Mouse (Mus musculus): ENCODE results near the gene Lmntd1.
A peak's percentile ranks its signal among the peaks of the same experiment; 100 is the strongest.

Gene Lmntd1

DNA sequence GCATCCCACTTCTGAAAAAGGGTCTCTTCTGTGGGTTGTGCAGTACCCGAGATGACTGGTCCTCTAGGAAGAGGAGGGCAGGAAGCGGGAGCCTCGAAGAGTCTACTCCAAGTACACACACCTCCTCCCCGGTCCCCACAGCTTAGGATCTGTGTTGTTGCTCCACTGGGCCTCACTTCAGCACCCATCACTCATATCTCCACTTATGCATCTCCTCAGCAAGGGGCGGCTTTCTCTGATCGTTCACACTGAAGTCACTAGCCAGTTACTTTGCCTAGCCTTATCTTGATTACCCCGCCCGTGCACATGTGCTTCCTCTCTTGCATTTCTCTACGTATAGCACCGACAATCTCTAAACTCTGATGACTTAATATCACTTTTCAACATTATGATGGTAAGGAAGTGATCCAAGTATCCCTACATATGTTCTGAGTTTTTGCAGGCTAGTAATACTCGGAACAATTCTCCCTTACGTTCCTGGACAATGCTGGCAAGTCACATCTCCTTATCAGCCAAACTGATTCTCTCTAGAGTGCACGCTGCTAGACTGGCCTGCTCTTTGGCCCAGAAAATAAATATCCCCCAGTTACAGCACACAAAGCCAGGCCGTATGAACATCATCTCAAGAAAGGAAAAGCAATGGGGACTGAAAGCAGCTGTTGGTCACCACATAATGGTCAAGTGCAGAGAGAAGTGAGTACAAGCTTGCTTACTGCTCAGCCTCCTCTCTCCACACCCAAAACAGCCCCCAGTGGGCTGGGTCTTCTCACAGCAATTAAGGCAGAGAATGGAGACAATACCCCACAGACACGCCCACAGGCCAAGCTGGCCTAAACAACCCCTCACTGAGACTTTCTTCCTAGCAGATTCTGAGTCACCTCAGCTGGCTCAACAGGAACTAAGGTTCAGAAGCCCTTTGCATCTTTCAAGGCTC lies 56.8 kb downstream of the Lmntd1 start:
- no peak for DNase-seq

DNA sequence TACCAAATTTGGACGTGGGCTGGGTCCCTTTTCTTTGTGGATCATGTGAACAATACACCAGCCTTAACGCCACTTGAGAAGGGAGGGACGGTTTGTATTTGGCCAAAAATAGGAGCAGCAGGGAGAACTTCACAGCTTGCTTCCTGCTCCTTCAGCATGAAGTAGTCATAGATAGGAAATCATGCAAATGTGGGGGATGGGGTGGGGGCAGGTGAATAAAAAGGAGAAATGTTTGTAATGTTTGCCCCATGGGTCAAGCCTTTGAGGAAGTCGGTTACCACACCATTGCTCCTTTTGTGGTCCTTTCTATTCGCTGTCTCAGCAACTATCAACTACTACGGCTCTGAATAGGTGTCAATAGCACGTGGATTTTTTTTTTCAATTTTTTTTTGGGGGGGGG lies 60.9 kb downstream of the Lmntd1 start:
- DNase-seq: no peak

DNA sequence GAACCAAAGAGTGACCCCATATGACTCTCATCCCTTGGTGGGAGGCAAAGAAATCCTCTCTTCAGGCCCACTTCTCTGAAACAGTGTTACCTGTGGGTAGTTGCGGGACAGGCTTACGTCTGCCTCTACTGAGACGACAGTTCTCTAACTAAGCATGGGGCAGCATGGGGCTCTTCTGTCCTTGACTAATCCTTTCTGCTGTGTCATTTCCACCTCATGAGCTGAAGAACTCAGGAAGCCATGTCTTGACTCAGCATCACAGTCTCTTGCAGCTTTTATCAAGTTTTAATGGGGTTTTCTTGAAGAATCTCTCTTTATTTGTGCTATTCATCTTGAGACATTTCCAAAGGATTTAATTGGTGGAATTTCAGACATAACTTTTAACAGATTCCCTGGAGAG lies 61.3 kb downstream of the Lmntd1 start:
- no peak for DNase-seq

DNA sequence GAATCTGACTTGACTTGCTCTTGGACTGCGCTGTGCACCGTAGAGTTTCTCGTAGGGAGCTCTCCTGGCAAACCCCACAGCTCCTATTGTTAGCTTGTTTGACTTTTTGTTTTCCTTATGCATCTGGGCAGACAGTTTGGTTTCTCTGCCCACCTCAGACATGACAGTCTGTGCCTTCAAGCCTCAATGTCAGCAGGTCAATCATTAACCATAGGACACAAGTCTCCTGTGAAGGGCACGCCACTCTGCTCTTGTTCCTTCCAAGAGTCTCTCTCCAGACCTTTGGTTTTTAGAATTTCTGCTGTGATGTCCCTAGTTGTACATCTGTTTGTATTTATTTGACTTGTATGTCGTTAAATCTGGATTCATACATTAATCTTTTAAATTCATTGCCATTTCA lies 63.1 kb downstream of the Lmntd1 start:
- peak; percentile 53 for DNase-seq

DNA sequence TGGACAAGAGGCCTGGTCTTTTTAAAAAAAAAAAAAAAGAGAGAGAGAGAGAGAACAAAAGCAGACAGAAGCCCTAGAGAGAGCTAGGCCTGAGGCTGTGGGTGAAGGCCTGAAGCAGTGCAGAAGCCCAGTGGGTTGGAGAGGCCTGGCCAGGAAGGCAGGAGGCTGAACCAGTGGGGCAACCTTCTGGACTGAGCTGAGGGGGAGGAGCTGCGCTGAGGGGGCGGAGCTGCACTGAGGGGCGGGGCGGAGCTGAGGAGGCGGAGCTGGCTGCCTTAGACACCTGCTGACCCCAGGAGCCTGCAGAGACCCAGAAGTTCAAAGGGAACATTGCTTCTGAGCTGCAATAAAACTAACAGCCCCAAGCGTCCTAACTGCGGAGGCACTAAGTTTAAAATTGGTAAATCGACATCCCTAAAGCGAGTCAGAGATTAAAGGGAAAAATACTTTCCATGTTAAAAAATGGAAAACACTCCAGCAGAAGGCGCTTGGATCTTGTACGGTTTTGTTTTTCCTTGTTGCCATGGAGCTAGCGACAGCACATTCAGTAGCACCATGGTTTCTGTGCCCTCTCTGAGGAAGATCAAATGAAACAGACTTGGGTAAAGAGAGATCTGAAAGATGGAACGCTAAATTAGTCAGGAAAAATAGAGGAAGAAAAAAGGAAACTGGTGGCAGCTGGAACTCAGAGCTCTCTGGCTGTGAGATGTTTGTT lies 68.0 kb downstream of the Lmntd1 start:
- peak; percentile 30 for DNase-seq

DNA sequence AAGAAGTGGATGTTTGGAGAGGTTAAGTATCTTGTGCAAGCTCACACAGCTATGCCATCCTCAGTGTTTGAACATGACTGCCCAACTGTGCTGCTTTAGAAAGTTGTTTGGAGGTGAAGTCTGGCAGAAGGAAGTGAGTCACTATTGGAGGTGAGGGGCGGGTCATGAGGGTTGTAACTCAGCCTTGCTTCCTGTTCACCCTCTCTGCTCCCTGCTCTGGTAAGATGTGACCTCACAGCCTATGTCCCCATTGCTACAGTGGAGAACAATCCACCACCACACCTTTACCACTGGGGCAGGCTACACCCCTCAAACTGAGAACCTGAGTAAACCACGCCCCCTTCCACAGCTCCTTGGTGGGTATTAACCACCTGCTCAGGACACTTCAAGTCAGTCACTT lies 69.3 kb downstream of the Lmntd1 start:
- no peak for DNase-seq

DNA sequence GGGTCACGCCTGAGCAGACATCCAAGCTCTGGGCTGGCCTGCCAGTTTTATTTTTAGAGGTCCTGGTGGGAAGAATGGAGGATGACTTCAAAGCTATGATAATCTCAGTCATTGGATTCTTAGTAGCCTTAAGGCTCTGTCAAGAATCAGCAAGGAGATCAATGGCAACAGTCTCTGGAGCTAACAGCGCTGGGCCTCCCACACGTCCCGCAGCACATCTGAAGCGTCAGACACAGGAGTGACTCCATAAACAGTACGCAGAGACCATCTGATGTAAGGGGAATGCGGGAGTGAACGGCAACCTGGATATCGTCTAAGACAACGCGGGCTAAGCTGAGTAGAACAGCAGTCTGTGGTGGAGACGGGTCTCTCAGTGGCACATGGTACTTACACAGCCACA lies 69.8 kb downstream of the Lmntd1 start:
- no peak for DNase-seq

DNA sequence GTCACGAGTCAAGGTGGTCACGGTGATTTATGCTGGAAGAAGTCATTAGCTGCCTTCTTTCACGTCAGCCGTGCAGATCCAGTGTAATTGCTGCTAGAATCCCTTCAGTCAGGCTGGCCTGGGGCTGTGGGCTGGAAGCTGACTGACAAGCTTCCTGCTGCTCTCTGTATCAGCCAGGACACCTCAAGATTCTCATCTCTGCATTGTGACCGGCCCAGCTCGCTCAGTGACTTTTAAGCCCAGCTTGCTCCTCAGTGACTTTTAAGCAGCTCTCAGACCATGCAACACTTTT lies 74.6 kb downstream of the Lmntd1 start:
- no peak for DNase-seq

DNA sequence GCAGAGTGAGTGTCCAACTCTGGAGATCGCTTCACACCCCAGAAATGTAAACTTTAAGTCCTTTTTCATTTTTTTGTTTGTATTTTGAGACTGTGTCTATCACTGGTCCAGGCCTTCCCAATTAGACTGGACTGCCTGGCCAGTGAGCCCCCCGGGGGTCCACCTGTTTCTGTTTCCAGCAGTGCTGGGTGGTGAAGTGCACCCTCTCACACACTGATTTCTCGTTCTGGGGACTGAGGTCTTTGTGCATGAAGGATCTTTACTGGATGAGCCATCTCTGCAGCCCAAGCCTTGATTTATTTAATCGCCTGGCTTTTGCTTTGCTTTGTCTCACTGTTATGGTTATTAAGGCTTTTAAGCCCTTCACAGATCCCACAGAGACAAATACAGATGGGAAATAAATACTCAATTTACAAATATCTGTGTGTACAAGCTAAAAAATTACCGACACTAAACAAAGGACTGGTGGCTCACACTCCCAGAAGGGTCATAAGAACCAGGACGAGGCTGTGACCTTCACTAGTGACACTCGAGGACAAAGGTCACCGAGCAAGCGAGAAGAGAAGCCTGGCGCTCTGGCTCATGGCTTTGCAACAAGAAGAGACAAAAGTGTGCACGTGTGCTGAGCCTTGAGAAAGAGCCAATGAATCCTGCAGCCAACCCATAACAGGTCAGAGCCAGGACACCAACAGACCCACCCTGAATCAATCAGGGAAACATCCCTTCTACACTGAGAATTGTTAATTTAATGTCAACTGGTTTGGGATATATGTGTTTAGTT lies 75.1 kb downstream of the Lmntd1 start:
- no peak for DNase-seq

DNA sequence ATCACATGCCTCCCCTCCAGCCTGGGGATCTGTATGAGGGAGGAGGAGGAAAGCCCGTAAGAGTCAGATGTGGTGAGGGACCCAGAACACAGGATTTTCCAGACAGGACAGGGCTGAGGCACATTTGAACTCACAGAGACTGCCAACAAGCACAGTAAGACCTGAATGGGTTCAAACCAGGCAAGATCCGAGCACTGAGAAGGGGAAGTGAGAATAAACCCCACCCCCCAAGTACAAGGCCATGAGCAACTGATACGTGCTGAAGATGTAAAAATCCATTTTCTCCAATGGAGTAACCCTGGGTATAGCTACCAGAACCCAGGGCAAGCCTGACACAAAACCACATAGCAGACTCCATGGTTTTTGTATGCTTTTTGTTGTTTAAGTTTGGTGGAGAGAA lies 83.7 kb downstream of the Lmntd1 start:
- no peak for DNase-seq

DNA sequence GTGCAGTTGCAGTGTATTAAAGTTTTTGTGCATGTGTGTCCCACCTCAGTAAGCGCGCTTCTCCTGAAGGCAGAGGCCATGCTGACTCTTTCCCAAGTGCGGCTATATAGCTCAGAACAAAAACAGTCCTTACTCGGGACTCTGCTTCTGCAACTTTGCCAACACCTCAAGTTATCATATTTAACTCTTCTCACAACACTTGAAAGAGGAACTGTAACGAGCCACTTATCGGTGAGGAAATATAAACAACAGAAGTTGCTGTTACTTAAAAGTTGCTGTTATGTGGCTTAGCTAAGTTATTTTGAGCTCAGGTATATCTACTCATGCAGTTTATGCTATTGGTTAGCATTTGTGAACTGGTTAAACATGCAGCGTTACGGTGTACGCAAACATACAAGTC lies 90.8 kb downstream of the Lmntd1 start:
- DNase-seq: no peak

DNA sequence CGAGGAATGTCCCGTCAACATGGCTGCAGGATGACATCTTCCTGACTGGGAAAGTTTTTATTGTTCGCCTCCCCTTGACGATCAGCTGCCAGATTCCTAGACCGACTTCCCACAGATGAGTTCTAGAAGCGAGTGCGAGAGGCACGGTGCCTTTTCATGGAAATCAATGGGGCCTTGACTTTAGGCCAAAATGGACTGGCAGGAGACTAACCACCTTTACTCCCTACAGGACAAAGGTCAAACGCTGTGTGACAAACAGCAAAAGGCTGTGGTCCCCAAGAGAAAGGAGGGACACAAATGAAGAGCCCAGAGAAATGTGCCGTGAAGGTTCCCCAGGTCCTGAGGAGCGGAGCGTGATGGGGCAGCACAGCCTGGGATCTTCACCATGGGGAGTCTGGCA lies 91.5 kb downstream of the Lmntd1 start:
- no peak for DNase-seq

DNA sequence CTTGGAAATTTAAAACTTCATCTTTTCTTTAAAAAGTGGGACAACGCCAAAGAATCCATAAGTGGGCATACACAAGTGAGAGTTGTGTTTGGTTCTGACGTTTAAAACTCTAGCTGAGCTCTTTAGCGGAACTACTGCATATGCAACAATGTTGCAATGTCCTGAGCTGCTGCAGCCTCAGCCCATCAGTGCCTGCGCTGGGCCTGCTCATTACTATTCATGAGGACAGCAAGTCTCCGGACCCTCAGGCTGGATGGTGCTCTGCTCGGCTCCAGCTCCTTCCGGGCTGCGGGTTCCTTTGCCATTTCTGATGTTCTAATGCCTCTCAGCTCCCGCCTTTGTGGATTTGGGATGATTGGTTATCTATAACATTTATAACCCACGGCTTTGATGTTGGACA lies 97.1 kb downstream of the Lmntd1 start:
- DNase-seq: no peak

DNA sequence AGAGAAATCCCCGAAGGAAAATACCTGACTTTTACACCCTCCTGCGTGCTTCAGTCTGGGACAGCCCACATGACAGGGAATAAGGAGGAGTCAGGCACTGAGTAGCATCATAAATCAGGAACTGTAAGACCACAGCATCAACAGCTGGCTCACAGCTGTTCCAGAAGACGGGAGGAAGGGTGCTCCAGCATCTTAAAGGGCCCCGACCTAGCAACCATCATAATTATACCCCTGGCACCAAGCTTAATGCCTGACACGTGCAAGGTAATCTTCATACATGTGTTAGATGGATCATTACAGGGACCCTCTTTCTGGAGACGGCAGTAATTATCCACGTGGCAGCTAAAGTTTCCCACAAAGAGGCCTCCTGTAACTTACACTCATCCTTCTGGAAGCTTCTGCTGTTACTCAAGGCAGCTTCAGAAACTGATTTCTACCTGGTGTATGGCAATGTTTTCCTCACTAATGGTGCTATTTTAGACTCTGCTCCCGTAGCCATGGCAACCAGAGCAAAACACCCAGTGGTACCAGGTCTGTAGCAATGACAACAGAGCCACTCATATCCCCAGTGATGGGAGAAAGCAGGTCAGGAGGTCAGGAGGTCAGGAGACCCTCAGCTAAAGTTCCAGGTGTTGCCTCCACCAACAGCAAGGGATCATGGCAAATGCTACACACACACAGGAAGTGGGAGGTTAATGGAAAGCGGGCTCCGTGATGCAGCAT lies 98.1 kb downstream of the Lmntd1 start:
- DNase-seq: peak; percentile 34

DNA sequence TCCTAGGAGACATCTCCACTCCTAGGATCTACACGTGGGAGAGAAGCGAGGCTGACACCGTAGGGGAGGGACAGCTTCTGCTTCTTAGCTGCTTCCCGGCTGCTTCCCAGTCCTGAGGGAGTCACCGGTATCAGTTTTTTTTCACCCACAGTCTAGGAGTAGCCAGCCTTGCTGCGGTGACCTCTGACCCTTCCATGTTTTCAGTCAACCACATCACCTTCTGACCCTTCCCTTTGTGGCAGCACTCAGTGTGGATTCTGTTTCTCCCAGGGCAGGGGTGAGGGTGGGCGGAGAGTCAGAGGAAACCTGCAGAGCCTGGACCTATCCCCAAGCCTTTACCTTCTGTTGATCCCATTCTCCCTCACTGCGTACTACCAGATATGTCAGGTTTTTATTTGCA lies 102.9 kb downstream of the Lmntd1 start:
- DNase-seq: no peak

DNA sequence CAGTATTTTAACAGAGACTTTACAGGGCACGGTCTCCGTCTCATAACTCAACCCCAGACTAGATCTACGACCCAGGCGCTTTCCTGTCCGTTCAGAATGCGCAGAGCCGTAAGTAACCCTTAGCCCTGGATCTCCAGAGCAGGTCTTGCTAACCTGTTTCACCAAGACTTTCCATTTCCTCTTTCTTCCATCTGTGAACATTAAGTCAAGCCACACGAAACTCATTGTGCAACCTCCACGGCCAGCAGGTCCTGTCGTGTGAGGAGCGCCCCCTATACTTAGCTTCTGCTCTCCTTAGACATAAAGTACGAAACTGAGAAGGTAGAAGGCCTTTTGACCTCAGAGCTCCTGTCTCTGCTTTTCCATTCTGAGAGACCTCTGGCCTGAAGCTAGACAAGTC lies 105.3 kb downstream of the Lmntd1 start:
- DNase-seq: no peak

DNA sequence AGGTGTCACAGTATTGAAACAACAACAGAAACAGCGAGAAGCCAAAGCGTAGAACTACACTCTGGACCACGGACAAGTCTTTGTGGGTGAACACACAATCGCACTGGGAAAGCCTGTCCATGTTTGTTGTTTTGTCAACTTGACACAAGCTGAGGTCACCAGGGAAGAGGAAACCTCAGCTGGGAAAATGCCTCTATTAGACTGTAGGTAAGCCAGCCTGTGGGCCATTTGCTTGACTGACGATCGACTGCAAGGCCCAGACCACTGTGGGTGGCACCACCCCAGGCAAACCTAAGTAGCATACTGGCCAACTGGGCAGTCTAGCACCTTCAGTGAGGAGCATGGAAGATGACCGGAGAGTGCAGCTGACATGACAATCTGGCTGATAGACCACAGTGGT lies 112.4 kb downstream of the Lmntd1 start:
- no peak for DNase-seq

DNA sequence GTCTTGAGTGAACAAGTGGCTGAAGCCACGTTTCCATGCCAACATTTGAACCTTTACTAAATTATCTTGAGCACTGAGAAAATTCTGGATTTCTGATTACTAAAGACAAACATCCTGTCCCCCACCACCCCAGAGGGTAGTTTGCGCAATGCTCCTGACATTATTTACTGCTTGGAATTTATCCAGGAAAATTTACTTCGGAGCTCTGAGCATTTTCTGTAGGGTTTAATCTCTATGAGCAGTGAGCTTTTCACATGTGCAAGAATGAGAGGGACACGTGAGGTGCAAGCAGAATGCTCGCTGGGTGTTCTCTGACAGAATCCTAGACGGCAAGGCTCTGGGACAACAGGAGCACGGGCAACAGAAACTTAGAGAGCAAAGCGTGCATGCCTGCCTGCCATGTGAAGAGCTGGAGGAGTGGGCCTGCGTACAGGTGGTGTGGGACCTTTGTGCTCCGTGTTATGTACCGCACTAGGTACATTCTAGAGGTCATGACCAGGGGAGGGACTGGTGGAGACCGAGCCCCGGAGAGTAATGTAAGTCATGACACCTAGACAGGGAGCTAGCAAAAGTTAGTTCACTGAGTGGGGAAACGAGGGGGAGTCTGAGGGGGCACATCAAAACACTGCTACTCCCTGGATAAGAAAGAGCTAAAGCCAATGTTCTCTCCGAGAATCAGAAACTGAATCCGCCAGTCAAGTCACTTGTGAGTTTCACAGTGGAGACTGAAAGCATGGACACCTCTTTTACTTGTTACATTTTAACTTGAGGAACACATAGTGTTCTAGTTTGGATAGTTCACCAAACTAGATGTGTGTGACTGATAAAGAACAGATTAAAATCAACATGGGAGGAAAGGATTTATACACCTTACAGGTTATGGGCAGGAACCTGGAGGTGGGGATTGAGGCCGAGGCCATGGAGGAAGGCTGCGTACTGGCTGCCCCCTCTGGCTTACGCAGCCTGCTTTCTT lies 114.3 kb downstream of the Lmntd1 start:
- peak; percentile 52 for DNase-seq

DNA sequence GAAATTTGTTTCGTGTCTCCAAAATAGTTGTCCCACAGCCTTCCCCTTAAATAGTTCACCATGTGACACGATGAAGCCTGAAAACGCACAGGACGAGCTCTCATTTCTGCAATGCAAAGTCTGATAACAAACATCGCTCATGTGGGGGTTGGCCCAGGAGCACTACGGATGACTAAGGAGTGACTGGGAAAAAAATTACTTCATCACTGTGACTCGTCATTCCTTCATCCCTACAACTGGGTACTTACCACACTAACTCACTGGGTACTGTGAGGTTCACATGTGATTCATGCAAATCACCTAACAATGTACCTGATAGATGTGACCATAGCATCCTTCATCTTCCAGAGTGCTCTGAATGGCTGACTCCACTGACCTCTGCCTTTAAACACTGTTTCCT lies 118.4 kb downstream of the Lmntd1 start:
- DNase-seq: no peak

DNA sequence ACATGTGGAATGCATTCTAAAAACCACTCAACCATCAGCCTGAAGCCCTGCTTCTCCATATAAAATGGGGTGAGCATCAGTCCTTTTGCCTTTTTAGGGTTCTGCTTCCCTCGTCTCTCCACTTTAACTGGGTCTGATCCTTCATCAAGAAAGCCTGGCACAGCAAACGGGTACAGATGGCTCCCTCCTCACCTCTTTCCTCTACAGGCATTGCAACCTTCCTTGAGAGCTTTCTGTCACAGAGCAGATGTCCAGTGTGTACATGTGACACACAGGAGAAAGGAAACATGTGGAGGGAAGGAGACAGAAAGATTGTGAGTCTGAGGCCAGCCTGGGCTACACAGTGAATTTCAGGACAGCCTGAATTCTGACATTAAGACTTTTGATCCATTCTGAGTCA lies 125.9 kb downstream of the Lmntd1 start:
- no peak for DNase-seq

DNA sequence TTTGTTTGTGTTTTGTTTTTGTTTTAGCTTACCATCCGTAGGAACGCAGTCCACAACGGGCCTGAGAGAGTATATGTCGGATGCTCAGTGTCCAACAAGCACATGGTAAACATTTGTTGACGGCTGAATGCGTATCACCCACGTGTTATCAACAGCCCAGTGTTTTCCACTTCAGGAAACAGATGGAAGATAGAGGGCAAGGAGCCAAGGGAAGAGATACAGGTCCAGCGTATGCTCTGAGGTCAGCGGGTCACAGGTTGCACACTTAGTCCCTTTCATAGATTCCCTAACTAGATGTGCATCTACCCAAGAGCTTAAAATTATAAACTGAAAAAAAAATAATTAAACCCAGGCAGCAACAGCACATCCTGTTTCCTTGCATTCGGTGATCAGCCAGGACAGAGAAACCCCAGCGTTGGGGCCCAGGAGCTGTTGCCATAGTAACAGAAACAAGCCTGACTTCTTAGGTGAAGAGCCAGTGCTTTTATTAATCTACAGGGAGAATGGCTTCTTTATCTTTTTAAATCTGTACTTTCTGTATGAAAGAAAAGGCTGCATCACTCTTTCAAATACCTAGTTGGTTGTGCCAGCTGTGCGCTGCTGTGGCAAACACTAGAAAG lies 128.0 kb downstream of the Lmntd1 start:
- DNase-seq: no peak

DNA sequence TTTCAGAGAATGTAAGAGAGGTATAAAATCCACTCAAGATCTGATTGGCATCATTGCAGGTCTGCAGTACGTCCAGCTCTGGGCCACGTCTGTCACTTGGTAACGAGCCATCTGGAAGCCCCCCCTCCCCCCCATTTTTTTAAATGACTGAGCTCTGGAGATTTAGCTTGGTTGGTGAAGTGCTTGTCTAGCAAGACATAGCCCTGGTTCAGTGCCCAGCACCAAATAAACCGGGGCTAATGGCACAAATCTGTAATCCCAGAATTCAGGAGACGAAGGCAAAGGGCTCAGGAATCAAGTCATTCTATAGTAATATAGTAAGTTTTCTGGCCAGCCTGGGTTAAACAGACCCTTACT lies 130.8 kb downstream of the Lmntd1 start:
- no peak for DNase-seq
